Mouse (Mus musculus) intestine, embryonic 16.5 days (tissue): Measurements from ENCODE around the gene Apopt1. TPM values are rescaled to one million over a fixed set of nuclear protein-coding genes. Genes with fewer than 3 reads are reported as not detected.
"Not testable (repeated sequence)": the region's sequence is repeated elsewhere in the genome, so short reads cannot be mapped to it uniquely, and the experiment has no call there.

Experiments
- ATAC-seq: fragments of 200-750 bp; cut with Nextera tagmentation; 2 replicates; pipeline ENCODE4 v1.8.0; 2017; ENCODE audit warnings: moderate TSS enrichment, moderate library complexity
- H3K27ac ChIP-seq: fragments of 300-500 bp; sonication (generic); 2 replicates; pipeline ENCODE4 v1.5.1; 2014; ENCODE audit warnings: mild to moderate bottlenecking, low read length
- H3K27me3 ChIP-seq: fragments of 300-500 bp; sonication (generic); replicated peaks from 2 replicates; pipeline ENCODE4 v1.6.1; 2014; ENCODE audit warnings: low read length, control low read depth, mixed read lengths; ENCODE audit not compliant: control insufficient read depth, insufficient read depth
- H3K36me3 ChIP-seq: fragments of 300-500 bp; sonication (generic); 2 replicates; pipeline ENCODE4 v1.6.1; 2014; ENCODE audit warnings: low read length, control low read depth; ENCODE audit not compliant: control insufficient read depth, insufficient read depth
- H3K4me1 ChIP-seq: fragments of 300-500 bp; sonication (generic); 2 replicates; pipeline ENCODE4 v1.6.1; 2014; ENCODE audit warnings: low read length, control low read depth, mixed read lengths; ENCODE audit not compliant: control insufficient read depth, insufficient read depth
- H3K4me2 ChIP-seq: fragments of 300-500 bp; sonication (generic); 2 replicates; pipeline ENCODE4 v1.6.1; 2014; ENCODE audit warnings: low read depth, low read length, control low read depth
- H3K4me3 ChIP-seq: fragments of 300-500 bp; sonication (generic); 2 replicates; pipeline ENCODE4 v1.5.1; 2014; ENCODE audit warnings: mild to moderate bottlenecking, low read length
- H3K9ac ChIP-seq: fragments of 300-500 bp; sonication (generic); 2 replicates; pipeline ENCODE4 v1.6.1; 2014; ENCODE audit warnings: low read depth, low read length
- H3K9me3 ChIP-seq: fragments of 300-500 bp; sonication (generic); 2 replicates; pipeline ENCODE4 v1.6.1; 2016; ENCODE audit warnings: low read length, control low read depth; ENCODE audit not compliant: control insufficient read depth
- WGBS: fragments of 180-500 bp; shearing (Covaris S2); extraction: QIAGEN DNeasy Blood & Tissue Kit; methylation state at CpG from one replicate; pipeline ENCODE4 v1.1.7; 2014; 5-methylcytosine and 5-hydroxymethylcytosine counted together
- polyA plus RNA-seq: library from polyadenylated mRNA; unstranded; fragments of >200 nt; fragmentation: Nextera tagmentation; extraction: Ambion mirVana; gene quantifications from 2 replicates; pipeline ENCODE4 v1.2.1, GENCODE M21; 2015

Gene Apopt1
- polyA plus RNA-seq, 1 experiment from 2014 or later = 56.2 TPM

DNA sequence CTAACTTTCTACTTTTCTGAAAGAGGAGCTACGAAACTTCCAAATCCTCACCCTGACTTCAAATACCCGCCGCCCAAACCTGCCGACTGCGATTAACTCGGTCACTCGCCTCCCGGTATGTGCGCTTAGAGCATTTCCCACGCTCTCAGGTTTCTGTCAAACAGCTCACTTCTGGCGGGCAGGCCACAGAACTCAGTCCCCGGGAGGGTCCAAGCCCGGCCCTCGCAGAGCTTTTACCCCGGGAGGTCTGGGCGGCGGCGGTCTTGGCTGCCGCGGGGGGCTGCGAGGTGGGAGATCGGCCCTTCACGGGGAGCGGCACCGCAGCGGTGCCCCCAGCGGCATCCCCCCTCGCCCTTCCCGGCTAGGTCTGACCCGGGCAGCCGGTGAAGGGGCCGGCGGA, 585 bp upstream of the Apopt1 start:
- Histone ChIP-seq H3K27me3 (no peaks in the 10 kb centered on the region), H3K27ac (peak overlapping the region; percentile 80), H3K4me2 (peak overlapping the region; percentile 74), H3K9ac (peak overlapping the region; percentile 98), H3K36me3 (peaks cover 10% of the 10 kb centered on the region), H3K4me3 (peak overlapping the region; percentile 99), H3K9me3 (no peaks in the 10 kb centered on the region), H3K4me1 (peaks cover 19% of the 10 kb centered on the region)
- WGBS = under 1% methylated on average over 31 of the region's 33 CpGs
- peak; percentile 34; the same call in 1 of the 2 replicates for ATAC-seq

DNA sequence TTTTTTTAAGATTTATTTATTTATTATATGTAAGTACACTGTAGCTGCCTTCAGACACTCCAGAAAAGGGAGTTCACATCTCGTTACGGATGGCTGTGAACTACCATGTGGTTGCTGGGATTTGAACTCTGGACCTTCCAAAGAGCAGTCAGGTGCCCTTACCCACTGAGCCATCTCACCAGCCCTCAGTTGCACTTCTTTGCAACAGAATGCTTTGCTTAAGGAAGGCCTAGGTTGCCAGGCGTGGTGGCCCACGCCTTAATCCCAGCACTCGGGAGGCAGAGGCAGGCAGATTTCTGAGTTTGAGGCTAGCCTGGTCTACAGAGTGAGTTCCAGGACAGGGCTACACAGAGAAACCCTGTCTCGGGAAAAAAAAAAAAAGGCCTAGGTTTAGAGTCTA, 819 bp downstream of the Apopt1 start:
- WGBS = 69% methylated on average over 6 of the region's 6 CpGs
- not testable (repeated sequence) for ATAC-seq, H3K9ac ChIP-seq

DNA sequence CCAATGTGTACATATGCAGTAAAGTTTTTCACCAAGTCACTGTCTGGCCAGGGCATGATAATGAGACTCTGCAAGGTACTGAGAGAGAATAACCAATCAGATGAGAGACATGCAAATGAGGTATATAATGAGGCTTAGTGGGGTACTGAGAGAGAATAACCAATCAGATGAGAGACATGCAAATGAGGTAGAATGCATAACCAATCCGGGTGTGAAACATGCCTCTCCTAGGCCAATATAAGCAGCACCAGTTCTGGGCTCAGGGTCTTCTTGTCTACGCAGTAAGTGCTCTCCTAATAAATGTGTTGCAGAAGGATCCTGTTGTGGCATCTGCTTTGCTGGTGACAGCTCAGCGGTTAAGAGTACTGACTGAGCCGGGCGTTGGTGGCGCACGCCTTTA, 3.4 kb downstream of the Apopt1 start:
- H3K9ac ChIP-seq = no peak overlapping the region
- no peaks in the 10 kb centered on the region for H3K27me3 ChIP-seq
- H3K4me3 ChIP-seq = no peak overlapping the region
- no peaks in the 10 kb centered on the region for H3K36me3 ChIP-seq
- H3K4me1 ChIP-seq = peaks cover 16% of the 10 kb centered on the region
- no peak for ATAC-seq
- no peaks in the 10 kb centered on the region for H3K9me3 ChIP-seq
- H3K4me2 ChIP-seq = no peak overlapping the region
- H3K27ac ChIP-seq = no peak overlapping the region
- 97% methylated on average over 7 of the region's 7 CpGs for WGBS

More for the DNA sequence above, 819 bp downstream of the Apopt1 start:
- not testable (repeated sequence) for H3K36me3 ChIP-seq, H3K27ac ChIP-seq, H3K27me3 ChIP-seq, H3K9me3 ChIP-seq
- H3K4me1 ChIP-seq = peaks cover 19% of the 10 kb centered on the region
- peak overlapping the region; percentile 74 for H3K4me2 ChIP-seq
- H3K4me3 ChIP-seq = peak overlapping the region; percentile 99

DNA sequence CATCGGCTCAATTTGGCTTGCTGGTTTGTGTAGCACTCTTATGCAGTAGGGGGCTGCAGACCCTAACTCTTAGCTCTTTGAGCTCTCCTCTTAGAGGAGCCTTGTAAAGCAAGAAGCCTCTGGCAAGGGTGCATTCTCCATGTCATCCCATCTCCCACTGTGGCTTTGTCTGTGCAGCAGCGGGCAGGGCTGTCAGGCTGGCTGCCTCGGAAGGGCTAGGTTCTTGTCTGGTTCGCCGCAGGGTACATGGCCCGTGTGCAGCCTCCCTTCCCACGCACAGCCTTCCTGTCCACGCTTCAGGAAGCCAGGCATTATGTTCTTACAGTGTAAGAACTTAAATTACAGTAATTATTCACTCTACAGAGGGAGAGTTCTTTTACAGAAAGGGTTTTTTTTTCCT, 5.6 kb downstream of the Apopt1 start:
- no peak for ATAC-seq
- H3K9ac ChIP-seq = 0 out of 2 replicates have a peak overlapping the region, but pooled peaks have one; percentile 24
- H3K36me3 ChIP-seq = no peaks in the 10 kb centered on the region
- no peak overlapping the region for H3K27ac ChIP-seq
- H3K27me3 ChIP-seq = no peaks in the 10 kb centered on the region
- H3K4me2 ChIP-seq = no peak overlapping the region
- H3K4me3 ChIP-seq = no peak overlapping the region
- WGBS = 64% methylated on average over 8 of the region's 8 CpGs
- no peaks in the 10 kb centered on the region for H3K9me3 ChIP-seq
- peaks cover 10% of the 10 kb centered on the region for H3K4me1 ChIP-seq

DNA sequence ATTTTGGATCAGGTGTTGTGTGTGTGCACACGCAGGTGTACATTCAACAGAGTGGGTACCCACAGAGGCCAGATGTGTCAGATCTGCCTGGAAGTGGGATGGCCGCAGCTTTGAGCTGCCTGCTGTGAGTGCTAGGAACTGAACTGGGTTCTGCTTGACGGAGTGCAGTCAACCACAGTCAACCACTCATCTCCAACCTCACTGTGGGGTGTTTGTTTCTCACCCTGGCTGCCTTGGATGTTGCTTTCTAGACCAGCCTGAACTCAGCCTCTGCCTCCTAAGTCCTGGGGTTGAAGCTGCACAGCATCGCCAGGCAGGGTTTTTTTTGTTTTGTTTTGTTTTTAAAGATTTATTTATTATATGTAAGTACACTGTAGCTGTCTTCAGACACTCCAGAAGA, 7.2 kb downstream of the Apopt1 start:
- no peaks in the 10 kb centered on the region for H3K9me3 ChIP-seq
- no peaks in the 10 kb centered on the region for H3K36me3 ChIP-seq
- no peak for ATAC-seq
- no peak overlapping the region for H3K4me3 ChIP-seq
- H3K27me3 ChIP-seq = no peaks in the 10 kb centered on the region
- WGBS = 85% methylated on average over 4 of the region's 4 CpGs
- H3K4me2 ChIP-seq = no peak overlapping the region
- no peak overlapping the region for H3K9ac ChIP-seq
- no peaks in the 10 kb centered on the region for H3K4me1 ChIP-seq
- H3K27ac ChIP-seq = no peak overlapping the region

DNA sequence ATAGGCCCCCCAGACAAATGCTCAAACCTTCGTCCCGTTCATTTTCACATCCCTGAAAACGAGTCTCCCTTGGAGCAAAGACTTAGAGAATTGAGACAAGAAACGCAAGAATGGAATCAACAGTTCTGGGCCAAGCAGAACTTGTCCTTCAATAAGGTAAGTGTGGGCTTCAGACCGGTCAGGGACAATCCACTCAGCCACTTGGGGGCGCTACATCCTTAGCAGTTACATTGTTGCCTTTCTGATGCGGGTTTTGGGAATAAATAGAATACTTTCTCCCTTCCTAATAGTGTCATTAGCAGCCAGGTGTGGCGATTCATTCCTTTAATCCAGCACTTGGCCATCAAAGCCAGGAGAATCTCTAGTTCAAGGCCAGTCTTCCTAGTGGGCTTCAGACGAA, 9.6 kb downstream of the Apopt1 start:
- no peak for ATAC-seq
- H3K36me3 ChIP-seq = 0 out of 2 replicates have a peak, but pooled peaks cover 5% of the 10 kb centered on the region
- H3K27me3 ChIP-seq = no peaks in the 10 kb centered on the region
- no peak overlapping the region for H3K27ac ChIP-seq
- H3K9ac ChIP-seq = no peak overlapping the region
- H3K9me3 ChIP-seq = no peaks in the 10 kb centered on the region
- H3K4me1 ChIP-seq = peaks cover 3% of the 10 kb centered on the region; the same call in 1 of the 2 replicates
- H3K4me3 ChIP-seq = no peak overlapping the region
- 74% methylated on average over 9 of the region's 9 CpGs for WGBS
- H3K4me2 ChIP-seq = no peak overlapping the region

DNA sequence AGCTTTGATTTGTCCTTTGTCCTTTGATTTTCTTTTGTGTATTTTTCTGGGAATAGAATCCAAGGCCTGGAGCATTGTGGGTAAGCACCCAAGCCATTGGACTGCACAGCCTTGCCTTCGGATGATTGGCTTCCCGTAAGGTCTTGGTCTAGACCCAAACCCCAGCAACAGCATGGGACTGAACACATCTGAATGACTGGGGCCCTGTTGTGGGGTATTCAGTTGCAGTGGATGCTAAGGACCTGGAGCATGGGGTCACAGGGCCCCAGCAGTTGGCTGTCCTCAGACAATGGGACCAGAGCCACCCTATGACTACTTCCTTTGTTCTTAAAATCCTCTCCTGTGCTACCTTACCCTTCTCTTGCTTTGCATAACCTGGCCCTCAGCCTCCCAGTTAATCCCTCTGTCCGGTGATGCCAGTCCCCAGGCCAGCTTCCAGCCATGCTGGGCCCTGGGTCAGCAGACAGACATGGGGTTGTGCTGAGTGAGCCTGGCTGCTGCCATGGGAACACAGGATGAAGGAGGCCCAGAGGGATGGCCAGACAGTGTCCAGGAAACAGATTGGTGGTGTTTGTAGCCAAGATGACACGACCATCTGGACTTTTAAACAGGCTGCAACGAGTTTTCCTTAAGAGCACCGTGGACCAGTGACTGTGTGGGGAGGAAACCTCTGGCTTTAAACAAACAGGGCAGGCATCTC, 11.7 kb downstream of the Apopt1 start:
- Histone ChIP-seq H3K4me2 (no peak overlapping the region), H3K27me3 (no peaks in the 10 kb centered on the region), H3K9me3 (no peaks in the 10 kb centered on the region), H3K27ac (peak overlapping the region; percentile 26; the same call in 1 of the 2 replicates), H3K36me3 (0 out of 2 replicates have a peak, but pooled peaks cover 6% of the 10 kb centered on the region), H3K9ac (0 out of 2 replicates have a peak overlapping the region, but pooled peaks have one; percentile 5), H3K4me1 (peaks cover 3% of the 10 kb centered on the region; the same call in 1 of the 2 replicates), H3K4me3 (no peak overlapping the region)
- WGBS = 60% methylated on average over 6 of the region's 6 CpGs
- peak; percentile 43; the same call in 1 of the 2 replicates for ATAC-seq

DNA sequence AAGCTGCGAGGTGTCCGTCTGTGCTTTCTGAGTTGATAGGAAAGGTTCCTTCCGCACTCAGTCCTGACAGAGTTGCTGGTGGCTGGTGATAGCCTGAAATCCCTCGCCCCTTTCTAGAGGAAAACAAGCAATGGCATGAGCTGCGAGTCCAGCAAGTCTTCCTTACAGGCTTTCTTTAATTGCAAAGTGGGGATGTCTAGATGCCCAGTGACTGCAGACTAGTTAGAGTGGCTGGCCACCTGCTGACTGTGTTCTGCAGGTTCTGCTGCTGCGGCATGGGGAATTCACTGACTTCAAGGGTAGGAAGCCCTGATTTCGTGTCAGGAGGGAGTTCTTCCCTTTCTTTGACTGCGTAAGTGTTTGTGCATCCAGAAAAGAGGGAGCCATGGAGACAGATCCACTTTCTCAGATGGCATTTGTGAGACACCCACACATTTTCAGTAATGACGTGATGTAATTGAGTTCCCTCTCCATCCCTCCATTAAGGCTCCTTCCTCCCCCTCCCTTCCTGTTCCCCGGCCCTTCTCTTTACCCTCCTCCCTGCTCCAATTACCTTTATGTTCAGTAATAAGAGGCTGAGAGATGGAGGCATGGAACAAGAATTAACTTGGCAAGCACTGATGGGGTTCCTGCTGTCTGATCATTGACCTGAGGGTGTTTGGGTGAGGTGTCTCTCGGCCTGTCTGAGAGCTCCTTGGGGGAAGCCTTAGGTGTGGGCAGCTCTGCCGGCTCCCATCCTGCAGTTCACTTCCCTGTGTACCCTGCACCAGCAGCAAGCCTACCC, 12.5 kb downstream of the Apopt1 start:
- 65% methylated on average over 12 of the region's 12 CpGs for WGBS
- H3K4me1 ChIP-seq = peaks cover 3% of the 10 kb centered on the region; the same call in 1 of the 2 replicates
- no peak overlapping the region for H3K4me3 ChIP-seq
- H3K9ac ChIP-seq = peak overlapping the region; percentile 40; the same call in 1 of the 2 replicates
- H3K27me3 ChIP-seq = no peaks in the 10 kb centered on the region
- 0 out of 2 replicates have a peak, but pooled peaks cover 6% of the 10 kb centered on the region for H3K36me3 ChIP-seq
- H3K9me3 ChIP-seq = no peaks in the 10 kb centered on the region
- ATAC-seq = no peak
- no peak overlapping the region for H3K4me2 ChIP-seq
- H3K27ac ChIP-seq = peak overlapping the region; percentile 51

DNA sequence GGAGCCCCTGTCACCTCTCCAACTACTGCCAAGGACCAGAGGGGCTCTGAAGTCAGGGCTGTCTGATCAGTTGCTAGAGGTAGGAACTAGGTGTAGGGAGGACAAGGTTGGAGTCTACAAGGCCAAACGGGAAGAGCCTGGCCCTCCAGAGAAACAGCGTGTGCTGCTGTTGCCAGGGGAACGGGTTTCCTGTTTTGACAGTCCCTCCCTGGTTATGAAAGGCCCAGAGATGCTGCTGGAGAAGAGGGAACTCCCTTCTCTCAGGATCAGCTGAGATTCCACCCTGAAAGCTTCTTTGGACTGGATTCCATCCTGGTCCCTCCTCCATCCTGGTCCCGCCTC, 13.0 kb downstream of the Apopt1 start:
- H3K9ac ChIP-seq = peak overlapping the region; percentile 40; the same call in 1 of the 2 replicates
- peak; percentile 50; the same call in 1 of the 2 replicates for ATAC-seq

More for the DNA sequence above, 13.0 kb downstream of the Apopt1 start:
- Histone ChIP-seq H3K36me3 (0 out of 2 replicates have a peak, but pooled peaks cover 6% of the 10 kb centered on the region), H3K4me1 (peaks cover 3% of the 10 kb centered on the region; the same call in 1 of the 2 replicates), H3K9me3 (no peaks in the 10 kb centered on the region), H3K4me2 (no peak overlapping the region), H3K4me3 (no peak overlapping the region), H3K27ac (peak overlapping the region; percentile 51; the same call in 1 of the 2 replicates), H3K27me3 (no peaks in the 10 kb centered on the region)
- WGBS = 49% methylated on average over 4 of the region's 4 CpGs
